Mouse (Mus musculus): ENCODE data around the gene Gm1979.
"Not testable (repeated sequence)": the region's sequence is repeated elsewhere in the genome, so short reads cannot be mapped to it uniquely, and the experiment has no call there.

- not testable (repeated sequence) for TF ChIP-seq CTCF, EP300 (IDR thresholded peaks at IDR 0.05; ENCODE audit: low read depth)
These were observed 2.5 kb upstream of the Gm1979 start for GRCm38 (mm10) chr5:26006937-26007695.
